31 mouse cellular contexts compared by ENCODE assay signal in genomic region chr7:15907971-15908590, GRCm38 (mm10). TPM values are rescaled to one million over a fixed set of nuclear protein-coding genes. Genes with fewer than 3 reads are reported as not detected.
"Had no signal": no experiment of that assay in that cellular context is flagged by ENCODE, and none has a peak within 500 bp of the region (broad histone marks: within the 10 kb centered on the region; RNA-seq: fewer than 3 reads in every experiment).

No protein-coding gene starts in this region.

- H3K4me2 ChIP-seq: heart, embryonic 13.5 days; heart, embryonic 15.5 days; hindbrain, embryonic 12.5 days; hindbrain, embryonic 14.5 days; intestine, embryonic 15.5 days; kidney, embryonic 15.5 days; limb, embryonic 12.5 days; liver, embryonic 12.5 days had no signal

- H3K27me3 ChIP-seq: heart, embryonic 13.5 days; heart, embryonic 15.5 days; hindbrain, embryonic 12.5 days; intestine, embryonic 15.5 days; kidney, embryonic 15.5 days; limb, embryonic 12.5 days had no signal

- H3K9ac ChIP-seq: heart, embryonic 13.5 days; heart, embryonic 15.5 days; hindbrain, embryonic 12.5 days; hindbrain, embryonic 14.5 days; intestine, embryonic 15.5 days; kidney, embryonic 15.5 days; limb, embryonic 12.5 days; liver, embryonic 12.5 days; liver, embryonic 14.5 days had no signal

- ATAC-seq: hindbrain, embryonic 16.5 days; inflammation-experienced regulatory T-cells, adult 6 months; intestine, embryonic 15.5 days; intestine, postnatal 0 days; liver, embryonic 12.5 days had no signal

- H3K4me1 ChIP-seq: heart, embryonic 15.5 days; hindbrain, embryonic 12.5 days; intestine, embryonic 15.5 days; kidney, embryonic 15.5 days; limb, embryonic 12.5 days; liver, embryonic 12.5 days had no signal

- H3K4me3 ChIP-seq: gastrocnemius, adult 2 months; heart, adult 2 months; heart, embryonic 13.5 days; heart, embryonic 15.5 days; hindbrain, embryonic 10.5 days; hindbrain, embryonic 12.5 days; intestine, embryonic 15.5 days; kidney, embryonic 15.5 days; limb, embryonic 12.5 days; liver, embryonic 12.5 days had no signal

- H3K27ac ChIP-seq: gastrocnemius, adult 2 months; heart, adult 2 months; heart, embryonic 13.5 days; heart, embryonic 15.5 days; hindbrain, embryonic 10.5 days; hindbrain, embryonic 12.5 days; hindbrain, embryonic 14.5 days; intestine, embryonic 15.5 days; kidney, embryonic 15.5 days; kidney, postnatal 0 days; limb, embryonic 12.5 days; liver, embryonic 12.5 days; liver, embryonic 14.5 days had no signal

- DNase-seq: gastrocnemius, adult 2 months; gastrocnemius, postnatal 10 days; gastrocnemius, postnatal 25 days; heart, adult 2 months; heart, postnatal 14 days; heart, postnatal 4 days; kidney, adult 18-20 months; kidney, adult 9 months; kidney, postnatal 14 days; kidney, postnatal 36 days; layer of hippocampus, adult 9-11 months; layer of hippocampus, postnatal 36 days; left cerebral cortex, postnatal 4 days had no signal

- H3K9me3 ChIP-seq: heart, embryonic 13.5 days; heart, embryonic 15.5 days; hindbrain, embryonic 10.5 days; hindbrain, embryonic 12.5 days; intestine, embryonic 15.5 days; kidney, embryonic 15.5 days; limb, embryonic 12.5 days; liver, embryonic 12.5 days had no signal

- H3K36me3 ChIP-seq: heart, embryonic 13.5 days; heart, embryonic 15.5 days; hindbrain, embryonic 10.5 days; hindbrain, embryonic 12.5 days; intestine, embryonic 15.5 days; kidney, embryonic 15.5 days; limb, embryonic 12.5 days; liver, embryonic 12.5 days had no signal

RNA-seq across cellular contexts. Expression of gene Crxos, which starts 25.7 kb away (rescaled TPM):
- polyA plus RNA-seq: heart, adult 2 months; heart, embryonic 13.5 days; heart, embryonic 15.5 days; heart, postnatal 0 days; hindbrain, embryonic 10.5 days; hindbrain, embryonic 12.5 days; hindbrain, embryonic 16.5 days; inflammation-experienced regulatory T-cells, adult 6 months; intestine, embryonic 15.5 days; intestine, postnatal 0 days; kidney, embryonic 15.5 days; kidney, postnatal 0 days; large intestine, adult 2 months; limb, embryonic 12.5 days; limb, embryonic 14.5 days; liver, adult 2 months; liver, embryonic 12.5 days; liver, embryonic 14.5 days had no signal

RNA-seq across cellular contexts. Expression of gene Crx, which starts 28.3 kb away (rescaled TPM):
- polyA plus RNA-seq: heart, adult 2 months; heart, embryonic 13.5 days; heart, embryonic 15.5 days; heart, postnatal 0 days; hindbrain, embryonic 10.5 days; hindbrain, embryonic 12.5 days; hindbrain, embryonic 14.5 days; hindbrain, embryonic 16.5 days; inflammation-experienced regulatory T-cells, adult 6 months; intestine, embryonic 15.5 days; intestine, postnatal 0 days; kidney, embryonic 15.5 days; kidney, postnatal 0 days; large intestine, adult 2 months; limb, embryonic 12.5 days; limb, embryonic 14.5 days; liver, adult 2 months; liver, embryonic 12.5 days; liver, embryonic 14.5 days had no signal
